Mouse (Mus musculus): ENCODE measurements around the gene Asic3. TPM values are rescaled to one million over a fixed set of nuclear protein-coding genes. Genes with fewer than 3 reads are reported as not detected.
A peak's percentile ranks its signal among the peaks of the same experiment; 100 is the strongest.

The Asic3 gene
- polyA plus RNA-seq, 1 experiment from 2014 or later: not detected

DNA sequence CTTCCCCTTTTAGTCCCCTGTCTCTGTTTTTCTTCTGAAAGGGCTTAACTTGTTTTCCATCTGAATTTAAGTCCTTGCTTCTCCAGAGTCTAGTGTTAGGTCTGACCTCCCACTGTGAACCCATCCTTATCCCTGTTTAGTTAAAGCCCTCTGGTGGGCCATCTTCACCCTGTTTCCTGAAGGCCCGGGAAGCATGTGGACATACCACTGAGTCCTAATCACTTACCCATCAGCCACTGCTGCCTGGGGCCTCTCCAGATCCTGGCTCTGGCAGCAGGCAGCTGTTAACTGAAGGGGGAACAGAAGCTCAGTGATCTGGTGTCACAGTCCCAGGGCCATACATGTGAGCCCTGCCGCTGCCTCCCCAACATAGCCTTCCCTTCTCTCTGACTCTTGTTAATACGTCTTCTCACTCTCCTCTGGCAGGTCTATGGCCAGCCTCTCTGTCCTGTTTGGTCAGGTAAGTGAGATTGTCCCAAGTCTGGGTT lies 7.8 kb upstream of the Asic3 start:
- H3K27me3 ChIP-seq (ENCODE audit: control insufficient read depth, insufficient read depth, low read depth, low read length): no peaks in the 10 kb centered on the region
- H3K36me3 ChIP-seq (ENCODE audit: control insufficient read depth, insufficient read depth, low read length): peaks cover 19% of the 10 kb centered on the region
- no peak overlapping the region for H3K27ac ChIP-seq (ENCODE audit: low read length)
- no peak overlapping the region for H3K9ac ChIP-seq (ENCODE audit: low read depth, low read length)
- H3K4me3 ChIP-seq (ENCODE audit: low read depth, low read length): no peak overlapping the region
- H3K9me3 ChIP-seq (replicated peaks; ENCODE audit: control insufficient read depth, low read length, poor library complexity, severe bottlenecking): no peaks in the 10 kb centered on the region
- no peaks in the 10 kb centered on the region for H3K4me1 ChIP-seq (ENCODE audit: control insufficient read depth, insufficient read depth, low read length)
- WGBS: 74% methylated on average over 3 of the region's 3 CpGs
- no peak for ATAC-seq
- H3K4me2 ChIP-seq (ENCODE audit: low read length): no peak overlapping the region

DNA sequence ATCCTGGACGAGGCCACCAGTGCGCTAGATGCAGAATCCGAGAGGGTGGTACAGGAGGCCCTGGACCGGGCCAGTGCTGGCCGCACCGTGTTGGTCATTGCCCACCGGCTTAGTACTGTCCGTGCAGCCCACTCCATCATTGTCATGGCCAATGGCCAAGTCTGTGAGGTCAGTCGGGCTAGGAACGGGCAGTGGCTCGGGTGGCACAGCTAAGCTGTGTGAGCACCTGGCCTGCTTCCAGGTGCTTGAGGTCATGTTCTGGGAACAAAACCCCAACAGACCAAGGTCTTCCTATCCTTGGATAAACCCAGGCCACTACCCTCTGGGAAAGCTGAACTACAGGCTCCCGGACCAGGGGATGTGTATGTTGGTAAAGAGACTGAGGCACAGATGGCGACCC lies 4.5 kb upstream of the Asic3 start:
- peaks cover 13% of the 10 kb centered on the region for H3K36me3 ChIP-seq (ENCODE audit: control insufficient read depth, insufficient read depth, low read length)
- 92% methylated on average over 13 of the region's 13 CpGs for WGBS

DNA sequence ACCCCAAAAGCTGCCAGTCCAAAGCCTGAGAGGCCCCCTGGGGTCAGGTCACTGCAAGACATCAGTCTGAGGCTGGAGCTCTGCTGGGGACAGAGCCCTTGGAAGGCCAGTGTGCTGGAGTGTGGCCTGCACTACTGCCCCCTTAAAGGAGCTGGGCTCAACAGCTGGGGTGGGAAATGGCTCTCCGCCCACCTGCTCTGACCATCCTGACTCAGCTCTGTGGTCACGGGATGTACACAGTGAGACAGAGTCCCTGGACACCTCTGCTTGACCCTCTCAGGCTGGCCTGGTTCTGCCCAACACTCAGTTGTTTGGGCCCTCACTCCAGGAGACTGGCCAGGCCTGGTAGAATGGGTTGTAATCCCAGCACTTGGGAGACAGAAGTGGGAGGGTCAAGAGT lies 3.7 kb upstream of the Asic3 start:
- no peaks in the 10 kb centered on the region for H3K9me3 ChIP-seq (replicated peaks; ENCODE audit: control insufficient read depth, low read length, poor library complexity, severe bottlenecking)
- ATAC-seq: no peak
- no peak overlapping the region for H3K4me2 ChIP-seq (ENCODE audit: low read length)
- no peaks in the 10 kb centered on the region for H3K27me3 ChIP-seq (ENCODE audit: control insufficient read depth, insufficient read depth, low read depth, low read length)
- no peak overlapping the region for H3K27ac ChIP-seq (ENCODE audit: low read length)
- H3K4me3 ChIP-seq (ENCODE audit: low read depth, low read length): no peak overlapping the region
- no peak overlapping the region for H3K9ac ChIP-seq (ENCODE audit: low read depth, low read length)
- H3K36me3 ChIP-seq (ENCODE audit: control insufficient read depth, insufficient read depth, low read length): 0 out of 2 replicates have a peak, but pooled peaks cover 8% of the 10 kb centered on the region
- H3K4me1 ChIP-seq (ENCODE audit: control insufficient read depth, insufficient read depth, low read length): no peaks in the 10 kb centered on the region
- 80% methylated on average over 2 of the region's 2 CpGs for WGBS

More for the DNA sequence above, 4.5 kb upstream of the Asic3 start:
- H3K9ac ChIP-seq (ENCODE audit: low read depth, low read length): no peak overlapping the region
- H3K9me3 ChIP-seq (replicated peaks; ENCODE audit: control insufficient read depth, low read length, poor library complexity, severe bottlenecking): no peaks in the 10 kb centered on the region
- H3K4me3 ChIP-seq (ENCODE audit: low read depth, low read length): no peak overlapping the region
- H3K4me1 ChIP-seq (ENCODE audit: control insufficient read depth, insufficient read depth, low read length): no peaks in the 10 kb centered on the region
- no peak overlapping the region for H3K4me2 ChIP-seq (ENCODE audit: low read length)
- no peak overlapping the region for H3K27ac ChIP-seq (ENCODE audit: low read length)
- no peak for ATAC-seq
- no peaks in the 10 kb centered on the region for H3K27me3 ChIP-seq (ENCODE audit: control insufficient read depth, insufficient read depth, low read depth, low read length)

DNA sequence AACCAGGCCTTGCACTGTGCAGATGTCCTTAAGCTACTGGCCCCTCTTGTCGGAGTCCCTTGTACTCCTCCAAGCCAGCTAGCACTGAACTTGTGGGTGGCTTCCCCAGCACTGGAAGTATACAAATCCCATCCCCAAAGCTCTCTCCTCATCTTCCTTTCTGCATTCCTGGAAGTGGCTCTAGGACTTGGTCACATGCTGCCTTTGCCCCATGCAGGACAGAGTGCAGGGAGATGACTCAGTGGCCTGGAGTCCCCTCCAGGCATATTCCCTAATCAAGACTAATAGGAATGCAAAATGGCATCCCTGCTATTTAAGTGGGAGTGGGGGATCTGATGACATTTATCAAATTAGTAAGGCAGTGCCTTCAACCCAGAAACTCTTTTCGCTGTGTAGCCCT lies 1.1 kb upstream of the Asic3 start:
- Histone ChIP-seq H3K27me3 (ENCODE audit: control insufficient read depth, insufficient read depth, low read depth, low read length) (no peaks in the 10 kb centered on the region), H3K36me3 (ENCODE audit: control insufficient read depth, insufficient read depth, low read length) (0 out of 2 replicates have a peak, but pooled peaks cover 2% of the 10 kb centered on the region), H3K9ac (ENCODE audit: low read depth, low read length) (no peak overlapping the region), H3K4me3 (ENCODE audit: low read depth, low read length) (no peak overlapping the region), H3K4me1 (ENCODE audit: control insufficient read depth, insufficient read depth, low read length) (peaks cover 8% of the 10 kb centered on the region), H3K4me2 (ENCODE audit: low read length) (no peak overlapping the region), H3K9me3 (replicated peaks; ENCODE audit: control insufficient read depth, low read length, poor library complexity, severe bottlenecking) (no peaks in the 10 kb centered on the region), H3K27ac (ENCODE audit: low read length) (no peak overlapping the region)
- ATAC-seq: no peak
- 95% methylated on average over 2 of the region's 2 CpGs for WGBS

DNA sequence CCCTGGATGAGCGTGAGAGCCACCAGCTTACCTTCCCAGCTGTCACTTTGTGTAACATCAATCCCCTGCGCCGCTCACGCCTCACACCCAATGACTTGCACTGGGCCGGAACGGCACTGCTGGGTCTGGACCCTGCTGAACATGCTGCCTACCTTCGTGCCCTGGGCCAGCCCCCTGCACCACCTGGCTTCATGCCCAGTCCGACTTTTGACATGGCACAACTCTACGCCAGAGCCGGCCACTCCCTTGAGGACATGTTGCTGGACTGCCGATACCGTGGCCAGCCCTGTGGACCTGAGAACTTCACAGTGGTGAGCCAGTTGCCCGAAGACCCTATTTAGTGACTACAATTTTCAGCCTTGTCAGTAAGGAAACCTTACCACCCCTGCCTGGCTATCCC lies 746 bp downstream of the Asic3 start:
- WGBS: 85% methylated on average over 13 of the region's 13 CpGs
- no peak overlapping the region for H3K4me3 ChIP-seq (ENCODE audit: low read depth, low read length)
- no peak overlapping the region for H3K9ac ChIP-seq (ENCODE audit: low read depth, low read length)
- no peak overlapping the region for H3K27ac ChIP-seq (ENCODE audit: low read length)
- H3K36me3 ChIP-seq (ENCODE audit: control insufficient read depth, insufficient read depth, low read length): peaks cover 4% of the 10 kb centered on the region; the same call in 1 of the 2 replicates
- H3K4me2 ChIP-seq (ENCODE audit: low read length): no peak overlapping the region
- H3K9me3 ChIP-seq (replicated peaks; ENCODE audit: control insufficient read depth, low read length, poor library complexity, severe bottlenecking): no peaks in the 10 kb centered on the region
- H3K4me1 ChIP-seq (ENCODE audit: control insufficient read depth, insufficient read depth, low read length): peaks cover 8% of the 10 kb centered on the region
- no peaks in the 10 kb centered on the region for H3K27me3 ChIP-seq (ENCODE audit: control insufficient read depth, insufficient read depth, low read depth, low read length)
- no peak for ATAC-seq

DNA sequence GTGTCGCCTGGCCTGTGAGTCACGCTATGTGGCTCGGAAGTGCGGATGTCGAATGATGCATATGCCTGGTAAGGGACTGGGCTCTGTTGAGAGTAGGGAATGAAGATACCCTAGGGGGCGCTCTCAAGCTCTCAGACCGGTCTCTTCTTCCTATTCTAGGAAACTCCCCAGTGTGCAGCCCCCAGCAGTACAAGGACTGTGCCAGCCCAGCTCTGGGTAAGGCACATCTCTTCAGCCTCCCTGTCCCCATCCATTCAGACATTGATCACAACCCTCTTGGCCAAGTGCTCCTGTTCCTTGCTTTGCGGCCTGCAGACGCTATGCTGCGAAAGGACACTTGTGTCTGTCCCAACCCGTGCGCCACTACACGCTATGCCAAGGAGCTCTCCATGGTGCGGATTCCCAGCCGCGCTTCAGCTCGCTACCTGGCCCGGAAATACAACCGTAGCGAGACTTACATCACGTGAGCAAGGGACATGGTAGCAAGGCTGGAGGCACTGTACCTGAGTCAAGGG lies 3.1 kb downstream of the Asic3 start:
- H3K27ac ChIP-seq (ENCODE audit: low read length): no peak overlapping the region

DNA sequence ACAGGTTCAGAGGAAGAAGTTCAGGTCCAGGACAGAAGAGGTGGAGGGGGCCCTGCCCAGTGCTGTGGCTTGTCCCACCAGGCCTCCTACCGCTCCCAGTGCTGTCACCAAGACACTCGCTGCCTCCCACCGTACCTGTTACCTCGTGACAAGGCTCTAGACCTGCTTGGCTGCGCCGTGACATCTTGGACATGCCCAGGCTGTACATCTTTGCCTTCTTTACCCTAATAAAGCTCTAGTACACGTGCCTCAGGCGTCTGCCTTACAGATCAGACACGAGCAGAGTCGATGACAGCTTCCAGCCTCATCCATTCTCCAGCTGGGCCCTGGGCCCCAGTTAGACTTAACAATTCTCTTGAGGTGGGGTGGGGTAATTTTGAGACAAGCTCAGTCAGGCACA lies 4.4 kb downstream of the Asic3 start:
- no peaks in the 10 kb centered on the region for H3K27me3 ChIP-seq (ENCODE audit: control insufficient read depth, insufficient read depth, low read depth, low read length)
- 90% methylated on average over 10 of the region's 10 CpGs for WGBS
- ATAC-seq: no peak
- no peak overlapping the region for H3K9ac ChIP-seq (ENCODE audit: low read depth, low read length)
- no peak overlapping the region for H3K27ac ChIP-seq (ENCODE audit: low read length)
- H3K4me2 ChIP-seq (ENCODE audit: low read length): no peak overlapping the region
- no peaks in the 10 kb centered on the region for H3K9me3 ChIP-seq (replicated peaks; ENCODE audit: control insufficient read depth, low read length, poor library complexity, severe bottlenecking)
- H3K4me3 ChIP-seq (ENCODE audit: low read depth, low read length): no peak overlapping the region
- H3K4me1 ChIP-seq (ENCODE audit: control insufficient read depth, insufficient read depth, low read length): peaks cover 15% of the 10 kb centered on the region
- peaks cover 18% of the 10 kb centered on the region; the same call in 1 of the 2 replicates for H3K36me3 ChIP-seq (ENCODE audit: control insufficient read depth, insufficient read depth, low read length)

More for the DNA sequence above, 3.1 kb downstream of the Asic3 start:
- peaks cover 8% of the 10 kb centered on the region for H3K4me1 ChIP-seq (ENCODE audit: control insufficient read depth, insufficient read depth, low read length)
- H3K9ac ChIP-seq (ENCODE audit: low read depth, low read length): peak overlapping the region; percentile 41; the same call in 1 of the 2 replicates
- H3K9me3 ChIP-seq (replicated peaks; ENCODE audit: control insufficient read depth, low read length, poor library complexity, severe bottlenecking): no peaks in the 10 kb centered on the region
- 6% methylated on average over 21 of the region's 21 CpGs for WGBS
- H3K27me3 ChIP-seq (ENCODE audit: control insufficient read depth, insufficient read depth, low read depth, low read length): no peaks in the 10 kb centered on the region
- peak overlapping the region; percentile 36; the same call in 1 of the 2 replicates for H3K4me2 ChIP-seq (ENCODE audit: low read length)
- H3K36me3 ChIP-seq (ENCODE audit: control insufficient read depth, insufficient read depth, low read length): peaks cover 18% of the 10 kb centered on the region; the same call in 1 of the 2 replicates
- peak; percentile 57 for ATAC-seq
- no peak overlapping the region for H3K4me3 ChIP-seq (ENCODE audit: low read depth, low read length)

DNA sequence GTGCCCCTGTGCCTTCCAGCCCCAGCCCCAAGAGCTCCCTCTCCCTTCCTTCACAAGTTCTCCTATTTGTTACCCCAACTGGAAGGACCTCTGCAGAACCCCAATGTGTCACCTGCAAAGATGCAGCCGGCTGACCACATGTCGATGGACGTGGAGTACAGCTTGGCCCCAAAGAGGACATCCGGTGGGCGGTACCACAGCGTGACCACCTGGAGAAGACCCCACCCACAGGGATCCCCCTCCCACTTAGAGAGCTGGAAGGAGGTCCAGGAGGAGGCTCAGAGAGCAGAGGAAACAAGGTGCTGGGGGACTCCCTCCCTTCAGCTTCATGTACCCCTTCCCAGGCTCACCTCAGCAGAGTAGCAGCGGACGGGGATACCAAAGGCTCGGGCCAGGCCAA lies 7.2 kb downstream of the Asic3 start:
- no peak overlapping the region for H3K4me2 ChIP-seq (ENCODE audit: low read length)
- no peak overlapping the region for H3K4me3 ChIP-seq (ENCODE audit: low read depth, low read length)
- H3K27ac ChIP-seq (ENCODE audit: low read length): no peak overlapping the region
- H3K4me1 ChIP-seq (ENCODE audit: control insufficient read depth, insufficient read depth, low read length): peaks cover 29% of the 10 kb centered on the region
- peaks cover 18% of the 10 kb centered on the region; the same call in 1 of the 2 replicates for H3K36me3 ChIP-seq (ENCODE audit: control insufficient read depth, insufficient read depth, low read length)
- no peaks in the 10 kb centered on the region for H3K9me3 ChIP-seq (replicated peaks; ENCODE audit: control insufficient read depth, low read length, poor library complexity, severe bottlenecking)
- no peak overlapping the region for H3K9ac ChIP-seq (ENCODE audit: low read depth, low read length)
- H3K27me3 ChIP-seq (ENCODE audit: control insufficient read depth, insufficient read depth, low read depth, low read length): no peaks in the 10 kb centered on the region
- no peak for ATAC-seq
- WGBS: 94% methylated on average over 9 of the region's 9 CpGs

DNA sequence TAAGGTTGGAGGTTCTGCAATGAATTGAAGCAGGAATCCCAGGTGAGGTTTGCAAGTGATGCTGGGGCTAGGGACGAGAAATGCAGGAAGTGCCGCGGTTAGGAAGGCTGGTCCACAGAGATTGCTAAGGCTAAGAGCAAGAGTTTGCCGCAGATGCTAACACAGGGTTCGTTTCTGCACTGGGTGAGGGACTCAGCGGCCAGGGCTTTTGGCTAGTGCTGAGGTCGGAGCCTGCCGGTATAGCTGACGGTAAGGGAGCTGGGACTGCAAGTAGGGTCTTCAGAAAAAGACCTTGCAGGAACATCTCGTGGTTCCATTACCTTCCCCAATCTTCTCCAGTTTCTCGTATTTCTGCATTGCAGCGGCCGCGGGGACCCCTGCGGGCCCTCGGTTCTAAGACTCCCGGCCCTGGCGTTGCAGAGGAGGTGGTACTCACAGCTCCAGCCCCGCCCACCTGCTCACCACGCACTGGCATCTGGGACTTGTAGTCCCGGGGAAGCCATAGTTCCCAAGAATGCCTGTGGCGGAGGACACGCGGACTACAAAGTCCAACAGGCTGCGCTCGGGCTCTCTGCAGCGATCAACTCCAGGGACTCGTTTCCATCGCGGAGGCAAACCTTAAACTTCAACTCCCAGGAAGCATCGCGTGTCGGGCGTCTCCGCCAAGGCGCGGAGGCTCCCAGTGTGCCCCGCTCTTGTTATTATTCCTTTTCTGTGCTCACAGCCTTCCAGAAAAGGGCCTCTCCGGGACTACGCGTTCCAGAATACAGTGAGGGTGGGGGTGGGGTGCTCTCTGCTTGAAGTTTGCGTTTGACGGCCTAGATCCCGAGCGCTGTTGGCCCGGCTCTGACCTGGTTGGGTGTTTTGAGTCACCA lies 10.2 kb downstream of the Asic3 start, which contains the start of the genes Cdk5 and Slc4a2:
TSS of gene Cdk5 (minus strand) at position 402 of the 875 bp plus-strand sequence.
TSS of gene Slc4a2 (plus strand) at position 709 of the 875 bp plus-strand sequence.
- peak within 1 kb of the TSS; percentile 68 for H3K4me3 ChIP-seq (ENCODE audit: low read depth, low read length)
- H3K9me3 ChIP-seq (replicated peaks; ENCODE audit: control insufficient read depth, low read length, poor library complexity, severe bottlenecking): no peaks in the 10 kb centered on the region
- peak within 1 kb of the TSS; percentile 84 for H3K9ac ChIP-seq (ENCODE audit: low read depth, low read length)
- peaks cover 18% of the 10 kb centered on the region; the same call in 1 of the 2 replicates for H3K36me3 ChIP-seq (ENCODE audit: control insufficient read depth, insufficient read depth, low read length)
- H3K4me2 ChIP-seq (ENCODE audit: low read length): peak within 1 kb of the TSS; percentile 94
- under 1% methylated on average over 46 of the region's 46 CpGs for WGBS
- ATAC-seq: peak; percentile 96
- H3K27me3 ChIP-seq (ENCODE audit: control insufficient read depth, insufficient read depth, low read depth, low read length): no peaks in the 10 kb centered on the region; the same call in 1 of the 2 replicates
- peak within 1 kb of the TSS; percentile 94 for H3K27ac ChIP-seq (ENCODE audit: low read length)
- peaks cover 30% of the 10 kb centered on the region for H3K4me1 ChIP-seq (ENCODE audit: control insufficient read depth, insufficient read depth, low read length)
